Mouse (Mus musculus) cortical plate, adult 2 months (tissue): ENCODE results near the gene Vmn1r232.

Experiments
- CTCF ChIP-seq: fragments of 200-500 bp; IDR thresholded peaks from 2 replicates; pipeline ENCODE4 v1.5.1; 2011; ENCODE audit warnings: mild to moderate bottlenecking, control low read depth, low read length; ENCODE audit not compliant: insufficient read depth; ENCODE audit errors: extremely low read depth
- POLR2A ChIP-seq: fragments of 200-500 bp; IDR thresholded peaks from 2 replicates; pipeline ENCODE4 v1.6.1; 2011; ENCODE audit warnings: mild to moderate bottlenecking, low read length, control low read depth; ENCODE audit not compliant: insufficient read depth; ENCODE audit errors: extremely low read depth

DNA sequence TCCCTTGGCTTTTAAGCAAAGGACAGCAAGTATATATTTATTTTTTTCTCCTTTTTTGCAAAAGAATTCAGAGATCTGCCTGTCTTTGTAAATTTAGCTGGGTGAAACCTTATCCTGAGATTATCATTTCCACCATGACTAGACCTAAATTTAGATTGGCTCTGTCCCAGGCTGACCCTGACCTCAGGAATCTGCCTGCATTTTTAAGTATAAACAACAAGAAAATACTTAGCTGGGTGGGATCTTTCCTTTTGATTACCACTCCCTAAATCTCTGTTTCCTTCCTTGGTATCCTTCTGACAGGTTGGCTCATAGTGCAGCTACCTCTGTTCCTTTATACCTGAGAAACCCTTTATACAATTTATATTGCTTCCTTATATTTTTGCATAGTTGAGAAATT is 47.2 kb upstream of the Vmn1r232 start:
- TF ChIP-seq CTCF (no peak), POLR2A (no peak)
